Mouse (Mus musculus) CH12.LX (cell line): ENCODE results near the gene Vmn1r223. TPM values are rescaled to one million over a fixed set of nuclear protein-coding genes. Genes with fewer than 3 reads are reported as not detected.

ENCODE experiments used
- DNase-seq: peaks from one replicate; pipeline ENCODE4 v3.0.0-alpha.2; 2013; ENCODE audit errors: extremely low read depth
- H3K27ac ChIP-seq: 2 replicates; pipeline ENCODE4 v1.5.1; 2012; ENCODE audit warnings: low read depth, mild to moderate bottlenecking, control low read depth, moderate library complexity; ENCODE audit not compliant: insufficient read depth
- H3K27me3 ChIP-seq: replicated peaks from 2 replicates; pipeline ENCODE3; 2012; ENCODE audit warnings: inconsistent platforms
- H3K36me3 ChIP-seq, 2 experiments: replicated peaks in 1 of 2; 2 replicates each; pipeline versions ENCODE3 to v1.6.1; 2012; ENCODE audit warnings: inconsistent platforms in 1 of 2, low read length in 1 of 2, mild to moderate bottlenecking in 1 of 2, mixed read lengths in 1 of 2, moderate library complexity in 1 of 2; ENCODE audit not compliant: control insufficient read depth in 1 of 2, insufficient read depth in 1 of 2
- H3K4me1 ChIP-seq, 2 experiments: 2 replicates each; pipeline ENCODE4 v1.6.1; 2012; ENCODE audit warnings: inconsistent platforms in 1 of 2, moderate library complexity in 1 of 2; ENCODE audit not compliant: insufficient read depth in 2 of 2, control insufficient read depth in 1 of 2
- H3K4me2 ChIP-seq: 2 replicates; pipeline ENCODE4 v1.6.1; 2012; ENCODE audit warnings: low read depth, mild to moderate bottlenecking, control low read depth; ENCODE audit not compliant: poor library complexity, insufficient read depth, severe bottlenecking
- H3K4me3 ChIP-seq, 3 experiments: fragments of 150-350 bp in 1 of 3; sonication (generic) in 1 of 3; replicated peaks in 1 of 3; 2 replicates each; pipeline versions ENCODE3 to v1.5.1; 2011 to 2012; ENCODE audit warnings: low read depth in 2 of 3, low read length in 2 of 3, mild to moderate bottlenecking in 2 of 3, moderate library complexity in 2 of 3, control low read depth in 1 of 3, improper control_type of control experiment in 1 of 3, inconsistent platforms in 1 of 3, mixed read lengths in 1 of 3; ENCODE audit not compliant: poor library complexity in 1 of 3
- H3K79me2 ChIP-seq: replicated peaks from 2 replicates; pipeline ENCODE4 v1.6.1; 2012; ENCODE audit warnings: mild to moderate bottlenecking, moderate library complexity; ENCODE audit not compliant: control insufficient read depth, poor library complexity, insufficient read depth, severe bottlenecking; ENCODE audit errors: extremely low read depth
- H3K9ac ChIP-seq: 2 replicates; pipeline ENCODE4 v1.6.1; 2012; ENCODE audit warnings: low read depth, mild to moderate bottlenecking, control low read depth, moderate library complexity; ENCODE audit not compliant: insufficient read depth
- H3K9me3 ChIP-seq: replicated peaks from 2 replicates; pipeline ENCODE3; 2012; ENCODE audit warnings: low read length, inconsistent platforms, mixed read lengths
- CHD1 ChIP-seq: IDR thresholded peaks from 2 replicates; pipeline ENCODE4 v1.6.1; 2012; ENCODE audit warnings: low read depth, low read length, improper control_type of control experiment, inconsistent platforms
- ETS1 ChIP-seq: conservative IDR thresholded peaks from 2 replicates; pipeline ENCODE4 v1.6.1; 2012; ENCODE audit warnings: low read depth, mild to moderate bottlenecking, inconsistent platforms, low read length, improper control_type of control experiment, moderate library complexity
- JUND ChIP-seq: conservative IDR thresholded peaks from 2 replicates; pipeline ENCODE4 v1.6.1; 2011; ENCODE audit warnings: low read depth, low read length, improper control_type of control experiment
- KAT2A ChIP-seq: IDR thresholded peaks from 2 replicates; pipeline ENCODE4 v1.6.1; 2012; ENCODE audit warnings: low read length, improper control_type of control experiment, inconsistent platforms; ENCODE audit not compliant: insufficient replicate concordance
- MAFK ChIP-seq: IDR thresholded peaks from 2 replicates; pipeline ENCODE4 v1.6.1; 2011; ENCODE audit warnings: low read length, improper control_type of control experiment; ENCODE audit not compliant: insufficient replicate concordance
- MXI1 ChIP-seq: IDR thresholded peaks from 2 replicates; pipeline ENCODE4 v1.6.1; 2011; ENCODE audit warnings: mild to moderate bottlenecking, low read depth, low read length, improper control_type of control experiment
- POLR2A ChIP-seq: IDR thresholded peaks from 2 replicates; pipeline ENCODE4 v1.6.1; 2011; ENCODE audit warnings: low read depth, mild to moderate bottlenecking, improper control_type of control experiment, low read length
- RCOR1 ChIP-seq: conservative IDR thresholded peaks from 2 replicates; pipeline ENCODE4 v1.6.1; 2012; ENCODE audit warnings: low read depth, mild to moderate bottlenecking, inconsistent platforms, low read length, improper control_type of control experiment
- SMC3 ChIP-seq: IDR thresholded peaks from 2 replicates; pipeline ENCODE4 v1.6.1; 2011; ENCODE audit warnings: low read depth, low read length, improper control_type of control experiment
- TBP ChIP-seq: conservative IDR thresholded peaks from 2 replicates; pipeline ENCODE4 v1.6.1; 2011; ENCODE audit warnings: low read depth, low read length, improper control_type of control experiment
- UBTF ChIP-seq: IDR thresholded peaks from 2 replicates; pipeline ENCODE4 v1.6.1; 2012; ENCODE audit warnings: low read depth, mild to moderate bottlenecking, inconsistent platforms, low read length, improper control_type of control experiment, moderate library complexity
- USF2 ChIP-seq: conservative IDR thresholded peaks from 2 replicates; pipeline ENCODE4 v1.6.1; 2011; ENCODE audit warnings: low read depth, low read length, improper control_type of control experiment
- ZC3H11A ChIP-seq: IDR thresholded peaks from 2 replicates; pipeline ENCODE4 v1.6.1; 2012; ENCODE audit warnings: low read depth, mild to moderate bottlenecking, inconsistent platforms, low read length, improper control_type of control experiment
- ZNF384 ChIP-seq: IDR thresholded peaks from 2 replicates; pipeline ENCODE4 v1.6.1; 2012; ENCODE audit warnings: low read depth, low read length, improper control_type of control experiment, inconsistent platforms
- dilution Hi-C: fragments of 300-500 bp; cut with MboI; formaldehyde crosslinking; loops from 2 replicates; pipeline ENCODE4 v1.14.3; 2020; ENCODE audit warnings: low sequenced_read_pairs; ENCODE audit not compliant: extremely low pct_unique_long_range_greater_than_20kb, extremely low pct_ligation_motif_present
- in situ Hi-C: fragments of 300-500 bp; cut with MboI; formaldehyde crosslinking; loops from 3 replicates; pipeline ENCODE4 v1.14.3; 2019; ENCODE audit warnings: low sequenced_read_pairs, low pct_ligation_motif_present, low pct_unique_long_range_greater_than_20kb, mixed read lengths
- polyA plus RNA-seq: library from polyadenylated mRNA; unstranded; fragments of >175 nt; gene quantifications from 2 replicates; pipeline ENCODE4 v1.2.1, GENCODE M21; 2012; ENCODE audit warnings: low read depth; ENCODE audit not compliant: insufficient read length
- total RNA-seq, 2 experiments: library from RNA; depleted of rRNA; stranded (reverse); fragments of 300-350 nt in 1 of 2; fragments of >200 nt in 1 of 2; gene quantifications; 2 replicates each; pipeline ENCODE4 v1.2.3; 2012 to 2014

The Vmn1r223 gene
- total and polyA plus RNA-seq, 3 experiments = 0.06 TPM; not detected in 2

GRCm38 (mm10) chr13:23279576-23279975 lies 32.6 kb downstream of the Vmn1r223 start:
- no peak for DNase-seq
- in situ Hi-C loops (loop anchor here (25.0 kb wide), 1 partner anchor 1392 kb away; no protein-coding TSS in a partner anchor), dilution Hi-C loops (no loop called here)
- no peak overlapping the region for H3K9ac ChIP-seq
- no peaks in the 10 kb centered on the region for H3K36me3 ChIP-seq
- no peak for TF ChIP-seq ZNF384
- TF ChIP-seq JUND = no peak
- no peak for TF ChIP-seq SMC3
- no peak for TF ChIP-seq CHD1
- TF ChIP-seq ETS1 = no peak
- TF ChIP-seq KAT2A = no peak
- no peak for TF ChIP-seq TBP
- TF ChIP-seq RCOR1 = no peak
- no peak for TF ChIP-seq POLR2A
- TF ChIP-seq ZC3H11A = no peak
- TF ChIP-seq MXI1 = no peak
- TF ChIP-seq MAFK = no peak
- TF ChIP-seq USF2 = no peak
- no peaks in the 10 kb centered on the region for H3K79me2 ChIP-seq
- H3K27me3 ChIP-seq = no peaks in the 10 kb centered on the region
- H3K4me1 ChIP-seq = peaks cover 3% of the 10 kb centered on the region in 2 experiments; a peak in 1 of 4 replicates
- H3K27ac ChIP-seq = no peak overlapping the region
- H3K4me3 ChIP-seq = no peak overlapping the region
- no peak overlapping the region for H3K4me2 ChIP-seq
- H3K9me3 ChIP-seq = peaks cover 7% of the 10 kb centered on the region

GRCm38 (mm10) chr13:23279992-23280391 lies 33.1 kb downstream of the Vmn1r223 start:
- peaks cover 3 to 7% of the 10 kb centered on the region in 2 experiments; a peak in 2 of 4 replicates for H3K4me1 ChIP-seq
- in situ Hi-C loops = loop anchor here (25.0 kb wide), 1 partner anchor 1393 kb away; no protein-coding TSS in a partner anchor
- H3K9ac ChIP-seq = no peak overlapping the region
- H3K79me2 ChIP-seq = no peaks in the 10 kb centered on the region
- no peaks in the 10 kb centered on the region for H3K27me3 ChIP-seq
- dilution Hi-C loops = no loop called here
- H3K36me3 ChIP-seq = no peaks in the 10 kb centered on the region
- H3K4me2 ChIP-seq = no peak overlapping the region
- H3K4me3 ChIP-seq = no peak overlapping the region
- no peak overlapping the region for H3K27ac ChIP-seq
- 0 out of 2 replicates have a peak, but pooled peaks have one; percentile 54 for TF ChIP-seq TBP
- no peak for TF ChIP-seq UBTF
- TF ChIP-seq ZNF384 = no peak
- TF ChIP-seq, all 38 proteins: peak for 1
- peaks cover 7% of the 10 kb centered on the region for H3K9me3 ChIP-seq
- no peak for DNase-seq
